Mouse (Mus musculus) embryonic fibroblast, embryonic 13.5 days (primary cell): ENCODE measurements around the gene Cd59a. TPM values are rescaled to one million over a fixed set of nuclear protein-coding genes. Genes with fewer than 3 reads are reported as not detected.
A peak's percentile ranks its signal among the peaks of the same experiment; 100 is the strongest.
"Not testable (repeated sequence)": the region's sequence is repeated elsewhere in the genome, so short reads cannot be mapped to it uniquely, and the experiment has no call there.

ENCODE experiments used
- H3K27ac ChIP-seq: 2 replicates; pipeline ENCODE4 v1.5.1; 2012; ENCODE audit warnings: low read length, control low read depth, inconsistent platforms; ENCODE audit not compliant: insufficient read depth
- H3K4me1 ChIP-seq: 2 replicates; pipeline ENCODE4 v1.6.1; 2011; ENCODE audit warnings: low read length; ENCODE audit not compliant: control insufficient read depth, insufficient read depth
- H3K4me3 ChIP-seq: 2 replicates; pipeline ENCODE4 v1.5.1; 2011; ENCODE audit warnings: mild to moderate bottlenecking, control low read depth, low read length; ENCODE audit not compliant: insufficient read depth
- CTCF ChIP-seq: IDR thresholded peaks from 2 replicates; pipeline ENCODE4 v1.5.1; 2011; ENCODE audit warnings: mild to moderate bottlenecking, control low read depth, low read length, moderate library complexity, borderline replicate concordance; ENCODE audit not compliant: insufficient read depth
- POLR2A ChIP-seq: IDR thresholded peaks from 2 replicates; pipeline ENCODE4 v1.6.1; 2011; ENCODE audit warnings: low read depth, mild to moderate bottlenecking, control low read depth, low read length, moderate library complexity
- polyA plus RNA-seq: library from polyadenylated mRNA; stranded (reverse); fragments of >200 nt; gene quantifications from 2 replicates; pipeline ENCODE4 v1.2.4, GENCODE M21; 2011; ENCODE audit warnings: low read depth; ENCODE audit not compliant: missing spikeins, insufficient read length

Cd59a gene
- polyA plus RNA-seq, 1 experiment = 52.5 TPM

DNA sequence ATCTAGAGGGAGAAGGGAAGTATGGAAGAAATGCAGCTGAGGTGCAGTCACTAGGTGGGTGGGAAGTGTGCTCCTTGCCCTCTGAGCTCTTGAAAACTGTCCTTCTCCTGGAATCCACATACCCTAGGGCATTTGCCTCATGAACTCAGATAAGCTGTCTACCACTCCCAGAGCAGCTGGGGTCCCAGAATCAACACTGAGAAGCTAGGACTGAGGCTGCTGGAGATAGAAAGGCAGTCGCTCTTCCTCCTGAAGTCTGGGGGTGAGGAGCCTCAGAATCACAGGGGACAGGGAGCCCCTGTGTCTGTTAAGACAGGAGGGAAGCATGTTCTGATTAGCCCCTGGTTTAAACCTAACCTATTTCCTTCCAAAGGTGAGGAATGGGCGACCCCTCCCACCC, 13.9 kb downstream of the Cd59a start:
- peak overlapping the region; percentile 35 for H3K27ac ChIP-seq
- TF ChIP-seq POLR2A (no peak), CTCF (no peak)
- no peak overlapping the region for H3K4me3 ChIP-seq
- peaks cover 6% of the 10 kb centered on the region; the same call in 1 of the 2 replicates for H3K4me1 ChIP-seq

DNA sequence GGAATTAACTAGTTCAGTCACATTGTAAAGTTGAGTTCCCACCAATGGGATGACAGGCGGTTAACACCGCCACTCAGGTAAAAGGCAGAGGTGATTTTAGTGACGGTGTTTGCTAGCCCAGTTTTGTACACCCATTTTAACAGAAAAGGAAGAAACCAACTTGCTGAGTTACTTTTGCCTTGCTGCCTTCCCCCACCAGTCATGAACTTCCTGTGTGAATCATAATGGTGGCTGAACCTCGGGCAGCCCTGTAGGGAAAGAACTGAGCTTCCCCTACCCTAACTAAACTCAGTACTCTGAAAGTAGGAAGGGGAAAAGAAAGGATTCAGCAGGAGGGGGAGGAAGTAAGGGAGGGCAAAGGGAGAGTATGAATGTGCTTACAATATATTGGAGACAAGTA, 14.4 kb downstream of the Cd59a start:
- TF ChIP-seq CTCF (no peak), POLR2A (no peak)
- Histone ChIP-seq H3K4me3 (no peak overlapping the region), H3K27ac (peak overlapping the region; percentile 35), H3K4me1 (peaks cover 6% of the 10 kb centered on the region; the same call in 1 of the 2 replicates)

GRCm38 (mm10) chr2:104111170-104111797, 15.7 kb downstream of the Cd59a start:
- H3K4me1 ChIP-seq, H3K27ac ChIP-seq, H3K4me3 ChIP-seq: not testable (repeated sequence)

- H3K4me3 ChIP-seq, H3K4me1 ChIP-seq, H3K27ac ChIP-seq: not testable (repeated sequence)
These were observed 18.0 kb downstream of the Cd59a start for GRCm38 (mm10) chr2:104113563-104113962.

DNA sequence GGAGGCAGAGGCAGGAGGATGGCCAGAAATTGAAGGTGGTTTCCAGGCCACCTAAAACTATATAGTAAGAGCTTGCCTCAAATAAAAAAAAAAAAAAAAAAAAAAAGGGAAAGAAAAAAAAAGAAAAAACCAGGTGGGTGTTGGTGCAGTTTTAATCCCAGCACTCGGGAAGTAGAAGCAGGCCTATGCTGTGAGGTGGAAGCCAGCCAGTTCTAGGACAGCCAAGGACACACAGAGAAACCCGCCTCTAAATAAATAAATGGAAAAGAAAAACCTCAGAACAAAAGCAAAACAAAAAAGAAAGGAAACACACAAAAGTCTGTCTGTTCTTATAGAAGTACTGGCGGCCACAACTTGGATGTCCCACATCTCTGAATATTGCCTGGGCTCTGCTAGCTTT, 19.3 kb downstream of the Cd59a start:
- Histone ChIP-seq H3K4me1 (no peaks in the 10 kb centered on the region; the same call in 1 of the 2 replicates), H3K27ac (no peak overlapping the region), H3K4me3 (no peak overlapping the region)
- no peak for TF ChIP-seq POLR2A
- no peak for TF ChIP-seq CTCF

GRCm38 (mm10) chr2:104117173-104117572, 21.6 kb downstream of the Cd59a start:
- H3K4me3 ChIP-seq, H3K4me1 ChIP-seq, H3K27ac ChIP-seq: not testable (repeated sequence)

DNA sequence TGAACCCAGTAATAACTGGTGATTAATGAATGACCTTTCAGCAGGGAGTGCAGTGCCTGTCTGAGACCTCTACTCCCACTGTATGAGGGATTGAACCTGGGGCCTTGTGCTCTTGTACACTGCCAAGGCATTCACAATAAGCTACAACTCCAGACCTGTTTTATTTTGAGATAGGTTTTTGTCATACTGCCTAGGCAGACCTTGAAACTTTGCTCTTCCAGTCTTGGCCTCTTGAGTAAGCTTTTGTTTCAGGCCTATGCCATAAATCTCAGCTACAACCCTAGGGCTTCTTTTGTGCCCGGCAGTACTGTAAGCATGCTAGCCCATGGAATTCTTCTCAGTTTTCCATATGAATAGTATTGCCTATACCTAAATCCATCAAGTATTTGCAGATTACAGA, 23.5 kb downstream of the Cd59a start:
- no peak for TF ChIP-seq CTCF
- no peak for TF ChIP-seq POLR2A

DNA sequence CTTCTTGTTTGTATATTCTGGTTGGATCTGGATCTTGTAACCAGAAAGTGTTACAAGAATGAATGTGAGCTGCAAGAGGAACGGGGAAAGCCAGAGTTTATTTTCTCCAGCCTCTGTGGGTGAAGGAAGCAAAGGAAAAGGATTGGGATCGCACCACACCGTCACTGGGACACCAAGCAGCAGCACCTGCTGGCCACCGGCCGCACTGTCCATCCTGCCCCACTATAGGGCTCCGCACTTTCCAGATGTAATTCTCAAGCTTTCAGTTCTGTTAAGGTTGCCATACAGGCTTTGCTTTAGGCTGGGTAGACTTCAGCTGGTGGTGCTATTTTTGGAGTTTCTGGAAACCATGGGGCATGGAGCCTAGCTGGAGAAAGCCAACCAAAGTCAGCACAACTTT, 24.7 kb downstream of the Cd59a start:
- TF ChIP-seq POLR2A (no peak), CTCF (no peak)

More for the DNA sequence above, 23.5 kb downstream of the Cd59a start:
- Histone ChIP-seq H3K4me3 (no peak overlapping the region), H3K4me1 (no peaks in the 10 kb centered on the region), H3K27ac (no peak overlapping the region)

GRCm38 (mm10) chr2:104121681-104122504, 26.3 kb downstream of the Cd59a start:
- no peak for TF ChIP-seq CTCF
- TF ChIP-seq POLR2A = no peak
- H3K4me3 ChIP-seq = no peak overlapping the region
- peak overlapping the region; percentile 14; the same call in 1 of the 2 replicates for H3K27ac ChIP-seq
- 0 out of 2 replicates have a peak, but pooled peaks cover 3% of the 10 kb centered on the region for H3K4me1 ChIP-seq

More for the DNA sequence above, 24.7 kb downstream of the Cd59a start:
- Histone ChIP-seq H3K4me3 (no peak overlapping the region), H3K4me1 (no peaks in the 10 kb centered on the region), H3K27ac (no peak overlapping the region)

DNA sequence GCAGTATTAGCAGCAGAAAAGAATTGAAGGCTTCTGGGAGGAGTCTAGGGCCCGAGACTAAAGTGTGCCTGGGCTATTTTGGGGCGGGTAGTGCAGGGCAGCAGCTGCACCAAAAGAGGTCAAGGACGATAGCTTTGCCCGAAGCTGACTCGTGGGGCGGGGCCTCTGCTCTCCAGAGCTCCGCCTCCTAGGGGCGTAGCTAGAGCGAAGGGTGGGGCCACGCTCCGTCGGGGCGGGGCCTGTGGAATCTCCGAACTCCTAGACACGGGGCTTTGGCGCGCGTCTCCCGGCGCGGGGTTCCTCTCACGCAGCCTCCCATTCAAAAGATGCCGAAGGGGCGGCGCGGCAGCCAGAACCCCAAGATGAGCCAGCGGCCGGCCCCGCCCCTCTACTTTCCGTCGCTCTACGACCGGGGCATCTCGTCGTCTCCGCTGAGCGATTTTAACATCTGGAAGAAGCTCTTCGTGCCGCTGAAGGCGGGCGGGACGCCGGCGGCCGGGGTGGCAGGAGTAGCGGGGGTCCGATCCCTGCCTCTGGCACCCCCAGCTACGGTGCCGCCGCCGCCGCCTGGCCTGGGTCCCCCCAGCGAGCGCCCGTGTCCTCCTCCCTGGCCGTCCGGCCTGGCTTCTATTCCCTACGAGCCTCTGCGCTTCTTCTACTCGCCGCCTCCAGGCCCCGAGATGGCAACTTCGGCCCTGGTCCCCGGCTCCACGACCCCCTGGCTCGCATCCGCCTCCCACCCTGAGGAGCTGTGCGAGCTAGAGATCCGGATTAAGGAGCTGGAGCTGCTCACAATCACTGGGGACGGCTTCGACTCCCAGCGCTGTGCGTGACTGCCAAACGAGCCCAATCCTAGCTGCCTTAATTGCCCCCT, 27.1 kb downstream of the Cd59a start, which contains the start of gene A930018P22Rik:
Gene A930018P22Rik (plus strand): TSS at position 265 of the 874 bp plus-strand sequence.
- Histone ChIP-seq H3K27ac (peak within 1 kb of the TSS; percentile 14; the same call in 1 of the 2 replicates), H3K4me1 (0 out of 2 replicates have a peak, but pooled peaks cover 3% of the 10 kb centered on the region), H3K4me3 (peak within 1 kb of the TSS; percentile 55)
- TF ChIP-seq POLR2A (no peak), CTCF (no peak)
